Mouse (Mus musculus) liver, embryonic 15.5 days (tissue): ENCODE measurements around the gene Gm20388. TPM values are rescaled to one million over a fixed set of nuclear protein-coding genes. Genes with fewer than 3 reads are reported as not detected.
A peak's percentile ranks its signal among the peaks of the same experiment; 100 is the strongest.

Source experiments
- ATAC-seq: fragments of 200-750 bp; cut with Nextera tagmentation; 2 replicates; pipeline ENCODE4 v1.8.0; 2017; ENCODE audit warnings: moderate number of reproducible peaks, mild to moderate bottlenecking, moderate library complexity; ENCODE audit not compliant: insufficient read depth
- H3K27ac ChIP-seq: fragments of 300-500 bp; sonication (generic); replicated peaks from 2 replicates; pipeline ENCODE4 v1.5.1; 2015; ENCODE audit warnings: mild to moderate bottlenecking, inconsistent platforms
- H3K27me3 ChIP-seq: fragments of 300-500 bp; sonication (generic); 2 replicates; pipeline ENCODE4 v1.6.1; 2015; ENCODE audit warnings: mild to moderate bottlenecking, inconsistent platforms
- H3K36me3 ChIP-seq: fragments of 300-500 bp; sonication (generic); replicated peaks from 2 replicates; pipeline ENCODE4 v1.6.1; 2015; ENCODE audit warnings: moderate library complexity, mild to moderate bottlenecking, inconsistent platforms
- H3K4me1 ChIP-seq: fragments of 300-500 bp; sonication (generic); replicated peaks from 2 replicates; pipeline ENCODE4 v1.6.1; 2015; ENCODE audit warnings: inconsistent platforms
- H3K4me2 ChIP-seq: fragments of 300-500 bp; sonication (generic); 2 replicates; pipeline ENCODE4 v1.6.1; 2015; ENCODE audit warnings: moderate library complexity, mild to moderate bottlenecking, inconsistent platforms
- H3K4me3 ChIP-seq: fragments of 300-500 bp; sonication (generic); replicated peaks from 2 replicates; pipeline ENCODE4 v1.5.1; 2015; ENCODE audit warnings: mild to moderate bottlenecking, inconsistent platforms
- H3K9ac ChIP-seq: fragments of 300-500 bp; sonication (generic); 2 replicates; pipeline ENCODE4 v1.6.1; 2015; ENCODE audit warnings: moderate library complexity, mild to moderate bottlenecking, inconsistent platforms
- H3K9me3 ChIP-seq: fragments of 300-500 bp; sonication (generic); replicated peaks from 2 replicates; pipeline ENCODE4 v1.6.1; 2016; ENCODE audit warnings: inconsistent platforms
- WGBS: fragments of 180-500 bp; shearing (Covaris S2); methylation state at CpG from one replicate; pipeline ENCODE4 v1.1.7; 2015; ENCODE audit warnings: mixed read lengths; ENCODE audit not compliant: insufficient replicate concordance; 5-methylcytosine and 5-hydroxymethylcytosine counted together
- polyA plus RNA-seq: library from polyadenylated mRNA; unstranded; fragments of >200 nt; fragmentation: Nextera tagmentation; extraction: Ambion mirVana; gene quantifications from 2 replicates; pipeline ENCODE4 v1.2.1, GENCODE M21; 2015

Gene Gm20388
- polyA plus RNA-seq, 1 experiment from 2014 or later = not detected

DNA sequence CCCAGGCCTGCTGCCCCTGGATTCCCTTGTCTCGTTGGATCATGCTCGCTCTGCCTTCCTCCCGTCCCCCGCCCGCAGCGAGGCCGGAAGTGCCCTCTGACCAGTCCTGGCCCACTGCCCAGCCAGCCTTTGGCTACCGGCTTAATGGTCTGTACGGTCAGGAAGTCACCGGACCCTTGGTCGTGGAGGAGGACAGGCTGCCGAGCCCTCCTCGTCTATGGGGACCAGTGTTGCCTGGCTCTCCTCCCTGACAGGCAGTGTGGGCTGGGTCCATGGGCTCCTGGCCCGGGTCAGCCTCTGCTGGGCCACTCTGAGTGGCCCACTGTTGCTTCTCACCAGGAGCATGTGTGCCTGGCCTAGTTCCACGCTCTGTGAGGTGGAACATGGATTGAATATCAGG, 584.3 kb downstream of the Gm20388 start:
- Histone ChIP-seq H3K27ac (peak overlapping the region; percentile 84), H3K4me1 (peaks cover 100% of the 10 kb centered on the region), H3K27me3 (no peaks in the 10 kb centered on the region), H3K9ac (0 out of 2 replicates have a peak overlapping the region, but pooled peaks have one; percentile 6), H3K9me3 (no peaks in the 10 kb centered on the region), H3K4me3 (peak overlapping the region; percentile 21; the same call in 1 of the 2 replicates), H3K4me2 (peak overlapping the region; percentile 96), H3K36me3 (peaks cover 11% of the 10 kb centered on the region; the same call in 1 of the 2 replicates)
- no peak for ATAC-seq
- 62% methylated on average over 15 of the region's 15 CpGs for WGBS

GRCm38 (mm10) chr8:120495461-120495860, 584.8 kb downstream of the Gm20388 start:
- ATAC-seq = no peak
- Histone ChIP-seq H3K4me1 (peaks cover 100% of the 10 kb centered on the region), H3K36me3 (peaks cover 11% of the 10 kb centered on the region; the same call in 1 of the 2 replicates), H3K27me3 (no peaks in the 10 kb centered on the region), H3K4me3 (no peak overlapping the region), H3K9me3 (no peaks in the 10 kb centered on the region), H3K27ac (peak overlapping the region; percentile 84), H3K9ac (0 out of 2 replicates have a peak overlapping the region, but pooled peaks have one; percentile 16), H3K4me2 (peak overlapping the region; percentile 96; the same call in 1 of the 2 replicates)
- 51% methylated on average over 5 of the region's 5 CpGs for WGBS

GRCm38 (mm10) chr8:120496478-120496877, 585.8 kb downstream of the Gm20388 start:
- H3K27me3 ChIP-seq = no peaks in the 10 kb centered on the region
- H3K27ac ChIP-seq = peak overlapping the region; percentile 89
- peaks cover 11% of the 10 kb centered on the region; the same call in 1 of the 2 replicates for H3K36me3 ChIP-seq
- WGBS = 90% methylated on average over 15 of the region's 15 CpGs
- peaks cover 100% of the 10 kb centered on the region for H3K4me1 ChIP-seq
- peak overlapping the region; percentile 35 for H3K4me2 ChIP-seq
- ATAC-seq = no peak
- no peak overlapping the region for H3K9ac ChIP-seq
- no peak overlapping the region for H3K4me3 ChIP-seq
- no peaks in the 10 kb centered on the region for H3K9me3 ChIP-seq

GRCm38 (mm10) chr8:120497503-120497946, 586.9 kb downstream of the Gm20388 start:
- Histone ChIP-seq H3K9ac (peak overlapping the region; percentile 52), H3K27me3 (no peaks in the 10 kb centered on the region), H3K4me3 (peak overlapping the region; percentile 54), H3K27ac (peak overlapping the region; percentile 89), H3K36me3 (0 out of 2 replicates have a peak, but pooled peaks cover 11% of the 10 kb centered on the region), H3K4me2 (peak overlapping the region; percentile 90), H3K9me3 (no peaks in the 10 kb centered on the region), H3K4me1 (peaks cover 99% of the 10 kb centered on the region)
- ATAC-seq = no peak
- WGBS = 14% methylated on average over 11 of the region's 11 CpGs

- Histone ChIP-seq H3K9ac (peak overlapping the region; percentile 52), H3K27me3 (no peaks in the 10 kb centered on the region), H3K36me3 (0 out of 2 replicates have a peak, but pooled peaks cover 11% of the 10 kb centered on the region), H3K27ac (peak overlapping the region; percentile 89), H3K9me3 (no peaks in the 10 kb centered on the region), H3K4me2 (peak overlapping the region; percentile 90), H3K4me1 (peaks cover 99% of the 10 kb centered on the region), H3K4me3 (peak overlapping the region; percentile 54)
- WGBS = 12% methylated on average over 4 of the region's 4 CpGs
- ATAC-seq = peak; percentile 80
These were observed 587.7 kb downstream of the Gm20388 start for GRCm38 (mm10) chr8:120498349-120498831.

DNA sequence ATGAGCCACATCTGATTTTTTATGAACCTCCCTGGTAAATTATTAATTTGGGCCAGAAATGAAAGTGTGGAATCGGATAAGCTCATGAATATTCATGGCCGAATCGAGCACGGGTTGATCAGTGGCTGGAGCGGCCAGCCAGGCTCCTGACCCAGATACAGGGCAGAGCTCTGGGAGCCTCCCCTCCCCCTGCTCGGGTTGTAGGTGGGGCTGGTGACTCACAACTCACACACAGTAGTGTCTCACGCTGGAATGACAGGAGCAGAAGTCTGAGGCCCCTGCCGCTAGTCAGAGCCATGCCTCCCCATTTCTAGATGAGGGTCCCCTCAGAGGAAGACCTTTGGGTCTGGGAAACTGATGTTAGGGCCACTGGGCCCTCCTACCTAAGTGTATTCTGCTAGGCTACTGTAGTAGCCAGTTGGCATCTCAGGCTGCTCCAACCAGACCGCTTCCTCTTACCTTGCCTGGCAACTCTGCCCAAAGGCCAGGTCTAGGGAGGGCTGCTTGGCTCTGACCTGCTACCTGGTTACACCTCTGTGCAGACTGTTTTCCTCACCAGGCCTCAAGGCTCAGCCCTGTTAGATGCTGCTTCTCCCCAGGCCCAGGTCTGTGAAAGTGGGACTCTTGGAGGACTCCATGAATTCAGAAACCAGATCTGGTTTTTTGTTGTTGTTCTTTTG, 588.4 kb downstream of the Gm20388 start:
- H3K9me3 ChIP-seq = no peaks in the 10 kb centered on the region
- H3K27me3 ChIP-seq = no peaks in the 10 kb centered on the region
- peaks cover 99% of the 10 kb centered on the region for H3K4me1 ChIP-seq
- peak overlapping the region; percentile 90 for H3K4me2 ChIP-seq
- H3K9ac ChIP-seq = peak overlapping the region; percentile 52
- peak overlapping the region; percentile 89 for H3K27ac ChIP-seq
- WGBS = 17% methylated on average over 9 of the region's 9 CpGs
- H3K36me3 ChIP-seq = 0 out of 2 replicates have a peak, but pooled peaks cover 11% of the 10 kb centered on the region
- peak; percentile 71 for ATAC-seq
- peak overlapping the region; percentile 54 for H3K4me3 ChIP-seq

GRCm38 (mm10) chr8:120500701-120501261, 590.1 kb downstream of the Gm20388 start:
- Histone ChIP-seq H3K36me3 (0 out of 2 replicates have a peak, but pooled peaks cover 7% of the 10 kb centered on the region), H3K9ac (no peak overlapping the region), H3K27ac (peak overlapping the region; percentile 67), H3K4me1 (peaks cover 99% of the 10 kb centered on the region), H3K4me3 (no peak overlapping the region), H3K9me3 (no peaks in the 10 kb centered on the region), H3K4me2 (peak overlapping the region; percentile 90; the same call in 1 of the 2 replicates), H3K27me3 (no peaks in the 10 kb centered on the region)
- 74% methylated on average over 8 of the region's 8 CpGs for WGBS
- ATAC-seq = no peak

- Histone ChIP-seq H3K4me2 (peak overlapping the region; percentile 90; the same call in 1 of the 2 replicates), H3K9me3 (no peaks in the 10 kb centered on the region), H3K27ac (peak overlapping the region; percentile 67; the same call in 1 of the 2 replicates), H3K27me3 (no peaks in the 10 kb centered on the region), H3K36me3 (peaks cover 7% of the 10 kb centered on the region; the same call in 1 of the 2 replicates), H3K4me1 (peaks cover 99% of the 10 kb centered on the region), H3K4me3 (no peak overlapping the region), H3K9ac (no peak overlapping the region)
- ATAC-seq = no peak
- WGBS = 68% methylated on average over 5 of the region's 5 CpGs
These were observed 590.8 kb downstream of the Gm20388 start for GRCm38 (mm10) chr8:120501426-120501825.

DNA sequence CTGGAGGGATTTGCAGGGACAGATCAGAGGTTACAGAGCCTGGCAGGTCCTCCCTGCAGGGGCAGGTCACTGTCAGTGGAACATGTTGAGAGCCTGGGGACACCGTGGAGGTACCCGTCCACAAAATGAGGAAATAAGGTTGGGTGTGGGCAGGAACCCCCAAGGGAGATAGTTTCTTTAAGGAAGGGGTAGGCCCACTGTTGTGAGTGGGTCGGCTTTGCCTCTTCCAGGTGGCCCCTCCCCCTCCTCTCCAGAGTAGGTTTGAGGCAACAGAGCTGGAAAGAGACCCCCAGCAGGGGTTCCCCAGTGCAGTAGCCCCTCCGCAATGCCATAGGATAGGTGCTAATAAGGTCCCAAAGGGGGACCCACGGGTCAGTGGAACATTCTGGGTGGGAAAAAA, 591.8 kb downstream of the Gm20388 start:
- peaks cover 99% of the 10 kb centered on the region for H3K4me1 ChIP-seq
- 0 out of 2 replicates have a peak overlapping the region, but pooled peaks have one; percentile 2 for H3K4me2 ChIP-seq
- no peak for ATAC-seq
- peaks cover 7% of the 10 kb centered on the region; the same call in 1 of the 2 replicates for H3K36me3 ChIP-seq
- peak overlapping the region; percentile 20 for H3K27ac ChIP-seq
- no peak overlapping the region for H3K9ac ChIP-seq
- H3K4me3 ChIP-seq = no peak overlapping the region
- 27% methylated on average over 5 of the region's 5 CpGs for WGBS
- H3K27me3 ChIP-seq = no peaks in the 10 kb centered on the region
- no peaks in the 10 kb centered on the region for H3K9me3 ChIP-seq

- Histone ChIP-seq H3K4me2 (peak overlapping the region; percentile 45), H3K9ac (peak overlapping the region; percentile 28; the same call in 1 of the 2 replicates), H3K9me3 (no peaks in the 10 kb centered on the region), H3K36me3 (peaks cover 11% of the 10 kb centered on the region; the same call in 1 of the 2 replicates), H3K4me1 (peaks cover 99% of the 10 kb centered on the region), H3K27me3 (no peaks in the 10 kb centered on the region), H3K27ac (peak overlapping the region; percentile 24; the same call in 1 of the 2 replicates), H3K4me3 (no peak overlapping the region)
- ATAC-seq = 0 out of 2 replicates have a peak, but pooled peaks have one; percentile 7
- 20% methylated on average over 20 of the region's 20 CpGs for WGBS
These were observed 593.8 kb downstream of the Gm20388 start for GRCm38 (mm10) chr8:120504251-120505081.
